Mouse (Mus musculus) thymus, adult 2 months (tissue): ENCODE results near the gene Rptor.

Experiments used
- CTCF ChIP-seq: fragments of 200-500 bp; IDR thresholded peaks from 2 replicates; pipeline ENCODE4 v1.5.1; 2012; ENCODE audit warnings: mild to moderate bottlenecking, control low read depth, low read length, moderate library complexity, borderline replicate concordance; ENCODE audit not compliant: control insufficient read depth, poor library complexity, insufficient read depth; ENCODE audit errors: extremely low read depth
- POLR2A ChIP-seq: fragments of 200-500 bp; IDR thresholded peaks from 2 replicates; pipeline ENCODE4 v1.6.1; 2012; ENCODE audit warnings: mild to moderate bottlenecking, low read length, control low read depth, moderate library complexity; ENCODE audit not compliant: control insufficient read depth, poor library complexity, insufficient read depth; ENCODE audit errors: extremely low read depth

- no peak for TF ChIP-seq POLR2A
- no peak for TF ChIP-seq CTCF
Measured at GRCm38 (mm10) chr11:119939073-119939710, 336.5 kb downstream of the Rptor start.
